Mouse (Mus musculus): ENCODE measurements around the gene Gm17657.
A peak's percentile ranks its signal among the peaks of the same experiment; 100 is the strongest.

Gm17657 gene

GRCm38 (mm10) chr17:29549543-29550428 is at the start of gene Gm17657, which contains the start of gene Tbc1d22b:
Gene Gm17657 (minus strand): TSS chr17:29549638.
Gene Tbc1d22b (plus strand): TSS chr17:29549785.
- DNase-seq, result peak; percentile 93 to 95

- no peak for DNase-seq
Observed at GRCm38 (mm10) chr17:29599051-29599450, 49.6 kb upstream of the Gm17657 start.

GRCm38 (mm10) chr17:29596771-29597132 is 47.3 kb upstream of the Gm17657 start:
- no peak for DNase-seq

- DNase-seq, result no peak
Observed at GRCm38 (mm10) chr17:29595891-29596770, 46.7 kb upstream of the Gm17657 start.

- no peak for DNase-seq
Observed at GRCm38 (mm10) chr17:29589221-29589898, 39.9 kb upstream of the Gm17657 start.

- DNase-seq, result no peak
Observed at GRCm38 (mm10) chr17:29586921-29587320, 37.5 kb upstream of the Gm17657 start.

- no peak for DNase-seq
Observed at GRCm38 (mm10) chr17:29585446-29585845, 36.0 kb upstream of the Gm17657 start.

GRCm38 (mm10) chr17:29584737-29585136 is 35.3 kb upstream of the Gm17657 start:
- DNase-seq, result no peak

- no peak for DNase-seq
Observed at GRCm38 (mm10) chr17:29584306-29584705, 34.9 kb upstream of the Gm17657 start.

GRCm38 (mm10) chr17:29583569-29583968 is 34.1 kb upstream of the Gm17657 start:
- no peak for DNase-seq

GRCm38 (mm10) chr17:29579579-29580126 is 30.2 kb upstream of the Gm17657 start:
- DNase-seq, result no peak

GRCm38 (mm10) chr17:29569831-29570230 is 20.4 kb upstream of the Gm17657 start:
- DNase-seq, result no peak

- DNase-seq, result no peak
Observed at GRCm38 (mm10) chr17:29568435-29568834, 19.0 kb upstream of the Gm17657 start.

GRCm38 (mm10) chr17:29565521-29565920 is 16.1 kb upstream of the Gm17657 start:
- no peak for DNase-seq

- no peak for DNase-seq
Observed at GRCm38 (mm10) chr17:29558476-29558875, 9.0 kb upstream of the Gm17657 start.

- DNase-seq, result no peak
Observed at GRCm38 (mm10) chr17:29556893-29557292, 7.5 kb upstream of the Gm17657 start.

GRCm38 (mm10) chr17:29556456-29556855 is 7.0 kb upstream of the Gm17657 start:
- no peak for DNase-seq

- DNase-seq, result no peak
Observed at GRCm38 (mm10) chr17:29554176-29554575, 4.7 kb upstream of the Gm17657 start.

GRCm38 (mm10) chr17:29552162-29552732 is 2.8 kb upstream of the Gm17657 start, which contains the start of gene Tmem217:
Gene Tmem217 (minus strand): TSS chr17:29552385.
- DNase-seq, result no peak

- no peak for DNase-seq
Observed at GRCm38 (mm10) chr17:29551019-29551418, 1.6 kb upstream of the Gm17657 start.

- no peak for DNase-seq
Observed at GRCm38 (mm10) chr17:29548994-29549393, 444 bp downstream of the Gm17657 start.

GRCm38 (mm10) chr17:29548494-29548893 is 944 bp downstream of the Gm17657 start:
- DNase-seq, result no peak

Data from spleen, adult 18-20 months (tissue).